Comparison of ENCODE assay signal across 26 mouse cellular contexts in genomic region chr17:34137601-34138000, GRCm38 (mm10). TPM values are rescaled to one million over a fixed set of nuclear protein-coding genes. Genes with fewer than 3 reads are reported as not detected.
"Had no signal": no experiment of that assay in that cellular context is flagged by ENCODE, and none has a peak within 500 bp of the region (broad histone marks: within the 10 kb centered on the region; RNA-seq: fewer than 3 reads in every experiment).

No protein-coding gene starts in this region.

- H3K27ac ChIP-seq: embryonic facial prominence, embryonic 10.5 days; embryonic facial prominence, embryonic 12.5 days; embryonic facial prominence, embryonic 13.5 days; embryonic facial prominence, embryonic 15.5 days; forebrain, embryonic 10.5 days; forebrain, embryonic 12.5 days; forebrain, embryonic 13.5 days; forebrain, embryonic 15.5 days; gastrocnemius, adult 2 months; heart, adult 2 months; heart, embryonic 13.5 days had no signal

- H3K9me3 ChIP-seq: embryonic facial prominence, embryonic 10.5 days; embryonic facial prominence, embryonic 12.5 days; embryonic facial prominence, embryonic 13.5 days; embryonic facial prominence, embryonic 15.5 days; forebrain, embryonic 10.5 days; forebrain, embryonic 12.5 days; forebrain, embryonic 13.5 days; forebrain, embryonic 15.5 days; heart, embryonic 12.5 days; heart, embryonic 13.5 days had no signal

- ATAC-seq: forebrain, embryonic 13.5 days; forebrain, embryonic 14.5 days; forebrain, embryonic 15.5 days; forebrain, embryonic 16.5 days; forebrain, postnatal 0 days had no signal

- DNase-seq: cerebellum, postnatal 25 days; cerebellum, postnatal 36 days; embryo, embryonic 11 days; forebrain, postnatal 0 days; gastrocnemius, adult 2 months; gastrocnemius, postnatal 10 days; gastrocnemius, postnatal 14 days; gastrocnemius, postnatal 25 days; gastrocnemius, postnatal 36 days; heart, adult 18-20 months; heart, adult 2 months had no signal

- H3K36me3 ChIP-seq: embryonic facial prominence, embryonic 10.5 days; embryonic facial prominence, embryonic 12.5 days; embryonic facial prominence, embryonic 13.5 days; embryonic facial prominence, embryonic 15.5 days; forebrain, embryonic 10.5 days; forebrain, embryonic 12.5 days; forebrain, embryonic 15.5 days; heart, embryonic 12.5 days; heart, embryonic 13.5 days had no signal

- H3K4me3 ChIP-seq: embryonic facial prominence, embryonic 12.5 days; embryonic facial prominence, embryonic 13.5 days; embryonic facial prominence, embryonic 15.5 days; erythroblast, embryonic 14.5 days; forebrain, embryonic 10.5 days; forebrain, embryonic 12.5 days; forebrain, embryonic 13.5 days; forebrain, embryonic 15.5 days; gastrocnemius, adult 2 months; heart, adult 2 months; heart, embryonic 12.5 days; heart, embryonic 13.5 days had no signal

RNA-seq across cellular contexts. Expression of gene H2-DMb2, which starts 5.5 kb away (rescaled TPM):
- polyA plus RNA-seq: embryonic facial prominence, embryonic 11.5 days; erythroblast, embryonic 14.5 days; forebrain, embryonic 12.5 days; forebrain, embryonic 13.5 days; heart, embryonic 11.5 days; heart, embryonic 12.5 days had no signal

RNA-seq across cellular contexts. Expression of gene H2-DMb1, which starts 15.3 kb away (rescaled TPM):
- polyA plus RNA-seq: erythroblast, embryonic 14.5 days; forebrain, embryonic 13.5 days had no signal

RNA-seq across cellular contexts. Expression of gene H2-Oa, which starts 45.5 kb away (rescaled TPM):
- polyA plus RNA-seq: forebrain, embryonic 13.5 days; forebrain, postnatal 0 days had no signal
